Mouse (Mus musculus): ENCODE measurements around the gene Clybl. TPM values are rescaled to one million over a fixed set of nuclear protein-coding genes. Genes with fewer than 3 reads are reported as not detected.

Clybl gene
- total and polyA plus RNA-seq, 3 experiments, result 16.5 to 25.7 (median 18.7) TPM

GRCm38 (mm10) chr14:122181815-122182157 lies 282 bp downstream of the Clybl start:
- DNase-seq (ENCODE audit: extremely low read depth), result no peak
- in situ Hi-C loops (cut with MboI; ENCODE audit: low pct_ligation_motif_present, low pct_unique_long_range_greater_than_20kb, low sequenced_read_pairs) (no loop called here), dilution Hi-C loops (cut with MboI; ENCODE audit: extremely low pct_ligation_motif_present, extremely low pct_unique_long_range_greater_than_20kb, low sequenced_read_pairs) (no loop called here)
- Histone ChIP-seq H3K79me2 (replicated peaks; ENCODE audit: control insufficient read depth, extremely low read depth, insufficient read depth, poor library complexity, severe bottlenecking) (no peaks in the 10 kb centered on the region), H3K4me3 (replicated peaks in 1 of 3; ENCODE audit: low read depth in 2 of 3, low read length in 2 of 3, poor library complexity in 1 of 3) (peak overlapping the region; percentile 69 to 89 (median 76)), H3K36me3 (replicated peaks in 1 of 2; ENCODE audit: control insufficient read depth in 1 of 2, insufficient read depth in 1 of 2, low read length in 1 of 2) (no peaks in the 10 kb centered on the region), H3K27me3 (replicated peaks) (no peaks in the 10 kb centered on the region), H3K9ac (ENCODE audit: insufficient read depth, low read depth) (peak overlapping the region; percentile 14), H3K4me2 (ENCODE audit: insufficient read depth, low read depth, poor library complexity, severe bottlenecking) (peak overlapping the region; percentile 23; the same call in 1 of the 2 replicates), H3K27ac (ENCODE audit: insufficient read depth, low read depth) (no peak overlapping the region), H3K9me3 (replicated peaks; ENCODE audit: low read length) (no peaks in the 10 kb centered on the region), H3K4me1 (ENCODE audit: control insufficient read depth in 1 of 2, insufficient read depth in 2 of 2) (peaks cover 3 to 17% of the 10 kb centered on the region in 2 experiments)
- TF ChIP-seq SMC3 (IDR thresholded peaks at IDR 0.05; ENCODE audit: low read depth, low read length) (peak; percentile 4; the same call in 1 of the 2 replicates), CTCF (conservative IDR thresholded peaks at IDR 0.05 in 1 of 2, IDR thresholded peaks at IDR 0.05 in 1 of 2; ENCODE audit: low read depth in 2 of 2, low read length in 2 of 2) (peak in 1 of 2 experiments; percentile 29; a peak in 2 of 4 replicates), MXI1 (IDR thresholded peaks at IDR 0.05; ENCODE audit: low read depth, low read length) (peak; percentile 65; the same call in 1 of the 2 replicates), CHD2 (IDR thresholded peaks at IDR 0.05; ENCODE audit: low read length) (no peak), NRF1 (IDR thresholded peaks at IDR 0.05; ENCODE audit: low read depth, low read length) (no peak)

GRCm38 (mm10) chr14:122182220-122182619 lies 716 bp downstream of the Clybl start:
- TF ChIP-seq JUN (IDR thresholded peaks at IDR 0.05; ENCODE audit: insufficient read depth, low read depth, low read length) (no peak), ZNF384 (IDR thresholded peaks at IDR 0.05; ENCODE audit: low read depth, low read length) (no peak), EP300 (IDR thresholded peaks at IDR 0.05; ENCODE audit: low read length) (no peak), MYC (IDR thresholded peaks at IDR 0.05; ENCODE audit: low read depth, low read length) (no peak), JUND (conservative IDR thresholded peaks at IDR 0.05; ENCODE audit: low read depth, low read length) (no peak), NELFE (IDR thresholded peaks at IDR 0.05; ENCODE audit: low read depth, low read length) (no peak), CHD1 (IDR thresholded peaks at IDR 0.05; ENCODE audit: low read depth, low read length) (no peak), ZKSCAN1 (IDR thresholded peaks at IDR 0.05; ENCODE audit: borderline replicate concordance, low read depth, low read length) (no peak), USF1 (IDR thresholded peaks at IDR 0.05; ENCODE audit: low read depth, low read length) (no peak), RAD21 (IDR thresholded peaks at IDR 0.05; ENCODE audit: low read depth, low read length) (no peak), KAT2A (IDR thresholded peaks at IDR 0.05; ENCODE audit: insufficient replicate concordance, low read length) (no peak), MEF2A (IDR thresholded peaks at IDR 0.05; ENCODE audit: borderline replicate concordance, low read depth, low read length) (no peak), HCFC1 (IDR thresholded peaks at IDR 0.05; ENCODE audit: low read depth, low read length) (no peak), USF2 (conservative IDR thresholded peaks at IDR 0.05; ENCODE audit: low read depth, low read length) (no peak)
- no peaks in the 10 kb centered on the region for H3K27me3 ChIP-seq (replicated peaks)
- H3K9ac ChIP-seq (ENCODE audit: insufficient read depth, low read depth), result no peak overlapping the region; the same call in 1 of the 2 replicates
- in situ Hi-C loops (cut with MboI; ENCODE audit: low pct_ligation_motif_present, low pct_unique_long_range_greater_than_20kb, low sequenced_read_pairs), result no loop called here
- H3K36me3 ChIP-seq (replicated peaks in 1 of 2; ENCODE audit: control insufficient read depth in 1 of 2, insufficient read depth in 1 of 2, low read length in 1 of 2), result no peaks in the 10 kb centered on the region
- peak overlapping the region in 2 of 3 experiments; percentile 69 to 89 for H3K4me3 ChIP-seq (replicated peaks in 1 of 3; ENCODE audit: low read depth in 2 of 3, low read length in 2 of 3, poor library complexity in 1 of 3)
- DNase-seq (ENCODE audit: extremely low read depth), result no peak
- peak overlapping the region; percentile 23 for H3K4me2 ChIP-seq (ENCODE audit: insufficient read depth, low read depth, poor library complexity, severe bottlenecking)
- H3K4me1 ChIP-seq (ENCODE audit: control insufficient read depth in 1 of 2, insufficient read depth in 2 of 2), result peaks cover 3 to 21% of the 10 kb centered on the region in 2 experiments
- no peak overlapping the region for H3K27ac ChIP-seq (ENCODE audit: insufficient read depth, low read depth)
- H3K9me3 ChIP-seq (replicated peaks; ENCODE audit: low read length), result no peaks in the 10 kb centered on the region
- dilution Hi-C loops (cut with MboI; ENCODE audit: extremely low pct_ligation_motif_present, extremely low pct_unique_long_range_greater_than_20kb, low sequenced_read_pairs), result no loop called here
- H3K79me2 ChIP-seq (replicated peaks; ENCODE audit: control insufficient read depth, extremely low read depth, insufficient read depth, poor library complexity, severe bottlenecking), result no peaks in the 10 kb centered on the region

All from CH12.LX (cell line).